Mouse (Mus musculus) liver, embryonic 14.5 days (tissue): ENCODE data around the gene Gdf9. TPM values are rescaled to one million over a fixed set of nuclear protein-coding genes. Genes with fewer than 3 reads are reported as not detected.

ENCODE experiments used
- ATAC-seq: fragments of 200-750 bp; cut with Nextera tagmentation; 2 replicates; pipeline ENCODE4 v1.8.0; 2017; ENCODE audit warnings: moderate number of reproducible peaks, mild to moderate bottlenecking, moderate library complexity; ENCODE audit not compliant: insufficient read depth
- DNase-seq, 3 experiments: peaks; one replicate each; pipeline ENCODE4 v3.0.0-alpha.2; 2012 to 2013; ENCODE audit warnings: low read depth in 3 of 3, low spot score in 3 of 3
- H3K27ac ChIP-seq: fragments of 300-500 bp; sonication (generic); 2 replicates; pipeline ENCODE4 v1.5.1; 2014; ENCODE audit warnings: moderate library complexity, mild to moderate bottlenecking, control low read depth, inconsistent platforms
- H3K27me3 ChIP-seq: fragments of 300-500 bp; sonication (generic); 2 replicates; pipeline ENCODE4 v1.6.1; 2014; ENCODE audit warnings: mild to moderate bottlenecking, low read length, moderate library complexity; ENCODE audit not compliant: control insufficient read depth, insufficient read depth
- H3K36me3 ChIP-seq: fragments of 300-500 bp; sonication (generic); replicated peaks from 2 replicates; pipeline ENCODE4 v1.6.1; 2014; ENCODE audit warnings: low read depth; ENCODE audit not compliant: control insufficient read depth, insufficient read depth
- H3K4me1 ChIP-seq, 2 experiments: fragments of 200-500 bp in 1 of 2; fragments of 300-500 bp in 1 of 2; sonication (generic) in 1 of 2; replicated peaks; 2 replicates each; pipeline ENCODE4 v1.6.1; 2012 to 2014; ENCODE audit warnings: antibody characterized with exemption in 1 of 2, inconsistent platforms in 1 of 2, low read length in 1 of 2; ENCODE audit not compliant: control insufficient read depth in 2 of 2, insufficient read depth in 2 of 2
- H3K4me2 ChIP-seq: fragments of 300-500 bp; sonication (generic); 2 replicates; pipeline ENCODE4 v1.6.1; 2014; ENCODE audit warnings: low read depth, mild to moderate bottlenecking, control low read depth, moderate library complexity
- H3K4me3 ChIP-seq, 2 experiments: fragments of 200-500 bp in 1 of 2; fragments of 300-500 bp in 1 of 2; sonication (generic) in 1 of 2; 2 replicates each; pipeline ENCODE4 v1.5.1; 2012 to 2014; ENCODE audit warnings: low read depth in 2 of 2, low read length in 2 of 2, mild to moderate bottlenecking in 2 of 2, control low read depth in 1 of 2, inconsistent platforms in 1 of 2, moderate library complexity in 1 of 2; ENCODE audit not compliant: insufficient read depth in 1 of 2
- H3K9ac ChIP-seq: fragments of 300-500 bp; sonication (generic); replicated peaks from 2 replicates; pipeline ENCODE4 v1.6.1; 2014; ENCODE audit warnings: mild to moderate bottlenecking, control low read depth, moderate library complexity
- H3K9me3 ChIP-seq: fragments of 300-500 bp; sonication (generic); 2 replicates; pipeline ENCODE4 v1.6.1; 2016; ENCODE audit warnings: low read length, mixed read lengths; ENCODE audit not compliant: control insufficient read depth
- CTCF ChIP-seq: IDR thresholded peaks from 2 replicates; pipeline ENCODE4 v1.5.1; 2016; ENCODE audit warnings: antibody characterized with exemption, low read depth, control low read depth
- EP300 ChIP-seq: IDR thresholded peaks from 2 replicates; pipeline ENCODE4 v1.6.1; 2016; ENCODE audit warnings: antibody characterized with exemption, low read depth
- WGBS: fragments of 180-500 bp; shearing (Covaris S2); extraction: QIAGEN DNeasy Blood & Tissue Kit; methylation state at CpG from one replicate; pipeline ENCODE4 v1.1.7; 2014; ENCODE audit not compliant: insufficient replicate concordance; 5-methylcytosine and 5-hydroxymethylcytosine counted together
- polyA plus RNA-seq, 2 experiments: library from polyadenylated mRNA; depleted of rRNA in 1 of 2; stranded (reverse) in 1 of 2; unstranded in 1 of 2; fragments of >200 nt; fragmentation: Nextera tagmentation in 1 of 2; extraction: Ambion mirVana in 1 of 2; gene quantifications; 2 replicates each; pipeline versions ENCODE4 v1.2.1 to v1.2.3; 2012 to 2014

Gdf9 gene
- polyA plus RNA-seq, 2 experiments = 0.12 to 0.41 TPM

- Histone ChIP-seq H3K4me1 (peaks cover 0 to 11% of the 10 kb centered on the region in 2 experiments; a peak in 3 of 4 replicates), H3K36me3 (no peaks in the 10 kb centered on the region), H3K4me2 (no peak overlapping the region), H3K9me3 (no peaks in the 10 kb centered on the region), H3K27ac (no peak overlapping the region), H3K9ac (no peak overlapping the region), H3K27me3 (peaks cover 3% of the 10 kb centered on the region; the same call in 1 of the 2 replicates), H3K4me3 (no peak overlapping the region)
- TF ChIP-seq EP300 = no peak
- 80% methylated on average over 1 of the region's 1 CpGs for WGBS
- DNase-seq = no peak
- ATAC-seq = no peak
Observed at GRCm38 (mm10) chr11:53448529-53448928, 17.7 kb downstream of the Gdf9 start.

DNA sequence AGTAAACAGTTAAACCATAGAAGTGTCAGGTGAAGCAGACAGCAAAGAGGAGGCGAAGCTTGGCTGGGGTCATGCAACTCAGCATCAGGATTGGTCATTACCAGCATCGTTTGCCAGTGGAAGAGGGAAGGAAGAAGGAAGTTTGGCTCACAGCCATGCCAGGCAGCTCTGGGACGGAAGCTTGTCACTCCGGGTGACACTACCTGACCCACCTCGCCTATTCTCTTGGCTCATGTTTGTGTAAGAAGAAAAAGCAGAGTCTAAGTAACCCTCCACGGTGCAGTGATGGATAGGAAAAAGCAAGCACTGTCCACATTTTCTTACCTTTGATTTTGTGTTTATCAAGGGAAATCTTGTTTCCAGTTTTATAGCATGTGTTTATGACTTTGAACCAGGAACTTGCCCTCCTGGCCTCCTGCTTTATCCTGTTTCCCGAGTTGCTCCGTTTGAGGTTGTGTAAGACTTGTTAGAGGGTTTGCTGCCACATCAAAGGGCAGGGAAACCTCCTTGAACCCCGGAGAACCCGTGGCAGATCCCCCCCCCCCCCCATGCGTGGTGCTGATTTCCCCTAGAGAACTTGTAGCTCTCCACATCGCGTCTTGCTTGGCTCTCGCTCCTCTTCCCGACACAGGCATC, 19.4 kb downstream of the Gdf9 start:
- H3K4me1 ChIP-seq = peaks cover 0 to 9% of the 10 kb centered on the region in 2 experiments; a peak in 3 of 4 replicates
- no peaks in the 10 kb centered on the region for H3K9me3 ChIP-seq
- 20% methylated on average over 15 of the region's 15 CpGs for WGBS
- DNase-seq (no peak), ATAC-seq (no peak)
- H3K27me3 ChIP-seq = peaks cover 3% of the 10 kb centered on the region; the same call in 1 of the 2 replicates
- H3K4me2 ChIP-seq = no peak overlapping the region
- H3K27ac ChIP-seq = no peak overlapping the region
- TF ChIP-seq CTCF (no peak), EP300 (no peak)
- no peaks in the 10 kb centered on the region for H3K36me3 ChIP-seq
- no peak overlapping the region for H3K9ac ChIP-seq
- no peak overlapping the region for H3K4me3 ChIP-seq

GRCm38 (mm10) chr11:53451361-53451760, 20.5 kb downstream of the Gdf9 start:
- Histone ChIP-seq H3K9ac (no peak overlapping the region), H3K36me3 (no peaks in the 10 kb centered on the region), H3K27ac (no peak overlapping the region), H3K9me3 (no peaks in the 10 kb centered on the region), H3K27me3 (peaks cover 5% of the 10 kb centered on the region), H3K4me2 (no peak overlapping the region), H3K4me3 (no peak overlapping the region), H3K4me1 (peaks cover 0 to 2% of the 10 kb centered on the region in 2 experiments; a peak in 2 of 4 replicates)
- 61% methylated on average over 2 of the region's 2 CpGs for WGBS
- no peak for TF ChIP-seq CTCF
- TF ChIP-seq EP300 = no peak
- ATAC-seq (no peak), DNase-seq (no peak)

- 87% methylated on average over 9 of the region's 9 CpGs for WGBS
- no peak for TF ChIP-seq CTCF
- TF ChIP-seq EP300 = no peak
- DNase-seq (no peak), ATAC-seq (no peak)
- H3K9ac ChIP-seq = no peak overlapping the region
- H3K36me3 ChIP-seq = no peaks in the 10 kb centered on the region
- H3K27ac ChIP-seq = no peak overlapping the region
- H3K4me3 ChIP-seq = no peak overlapping the region
- H3K27me3 ChIP-seq = peaks cover 16% of the 10 kb centered on the region
- H3K9me3 ChIP-seq = no peaks in the 10 kb centered on the region
- no peak overlapping the region for H3K4me2 ChIP-seq
- peaks cover 0 to 2% of the 10 kb centered on the region in 2 experiments; a peak in 2 of 4 replicates for H3K4me1 ChIP-seq
Observed at GRCm38 (mm10) chr11:53452396-53452795, 21.6 kb downstream of the Gdf9 start.

- Histone ChIP-seq H3K27ac (no peak overlapping the region), H3K9ac (no peak overlapping the region), H3K9me3 (no peaks in the 10 kb centered on the region), H3K36me3 (no peaks in the 10 kb centered on the region), H3K4me3 (no peak overlapping the region), H3K4me1 (peaks cover 0 to 2% of the 10 kb centered on the region in 2 experiments; a peak in 2 of 4 replicates), H3K4me2 (no peak overlapping the region), H3K27me3 (peaks cover 22% of the 10 kb centered on the region)
- TF ChIP-seq EP300 = no peak
- TF ChIP-seq CTCF = no peak
- DNase-seq (no peak), ATAC-seq (no peak)
- WGBS = 68% methylated on average over 5 of the region's 5 CpGs
Observed at GRCm38 (mm10) chr11:53453031-53453430, 22.2 kb downstream of the Gdf9 start.
